Mouse (Mus musculus): ENCODE data around the gene Rapgef5.

The Rapgef5 gene

GRCm38 (mm10) chr12:117725011-117725410, 208.7 kb downstream of the Rapgef5 start:
- no peak for DNase-seq

DNA sequence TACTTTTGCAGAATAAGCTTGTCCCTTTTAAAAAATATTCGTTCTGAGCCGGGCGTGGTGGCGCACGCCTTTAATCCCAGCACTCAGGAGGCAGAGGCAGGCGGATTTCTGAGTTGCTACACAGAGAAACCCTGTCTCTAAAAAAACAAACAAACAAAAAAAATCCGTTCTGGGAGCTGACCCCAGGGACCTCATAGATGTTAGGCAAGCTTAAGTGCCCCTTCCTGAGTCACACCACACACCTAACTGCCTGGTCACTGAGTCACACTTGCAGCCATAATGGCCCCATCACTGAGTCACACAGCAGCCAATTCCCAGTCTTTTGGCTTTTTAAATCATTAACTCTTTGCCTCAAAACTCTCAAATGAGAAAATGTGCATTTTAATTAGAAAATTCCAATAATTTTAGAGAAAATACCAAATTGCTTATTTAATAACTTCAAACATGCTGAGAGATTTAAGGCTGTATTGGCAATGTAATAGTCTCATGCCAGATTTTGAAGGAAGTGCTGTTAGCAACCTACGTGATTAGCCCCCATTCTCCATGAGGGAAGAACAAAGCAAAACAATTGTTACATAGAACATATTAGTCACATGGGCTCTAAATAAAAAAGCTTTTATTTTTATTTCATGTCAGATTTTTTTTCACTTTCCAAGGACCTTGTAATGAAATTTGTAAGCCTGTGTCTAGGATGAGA, 211.3 kb downstream of the Rapgef5 start:
- DNase-seq, result no peak

- DNase-seq, result peak; percentile 38 to 49
Observed at GRCm38 (mm10) chr12:117728178-117728611, 211.9 kb downstream of the Rapgef5 start.

DNA sequence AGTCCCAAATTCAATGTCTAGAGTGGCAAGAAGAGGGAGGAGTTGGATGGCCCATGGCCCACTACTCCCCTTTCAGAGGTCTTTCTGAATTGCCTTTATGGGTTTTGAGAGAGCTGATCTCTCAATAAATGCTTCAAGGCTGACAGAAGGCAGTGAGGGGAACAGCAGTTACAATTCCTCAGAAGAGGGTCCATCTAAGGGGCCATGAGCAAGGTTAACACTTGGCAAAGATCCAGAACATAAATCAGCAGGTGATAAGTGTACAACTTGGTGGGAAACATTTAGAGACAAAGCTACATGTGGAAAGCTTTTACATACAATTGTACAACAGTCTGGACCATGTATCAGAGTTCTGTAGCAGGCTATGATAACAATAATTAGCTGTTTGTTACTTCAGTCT, 217.3 kb downstream of the Rapgef5 start:
- no peak for DNase-seq

DNA sequence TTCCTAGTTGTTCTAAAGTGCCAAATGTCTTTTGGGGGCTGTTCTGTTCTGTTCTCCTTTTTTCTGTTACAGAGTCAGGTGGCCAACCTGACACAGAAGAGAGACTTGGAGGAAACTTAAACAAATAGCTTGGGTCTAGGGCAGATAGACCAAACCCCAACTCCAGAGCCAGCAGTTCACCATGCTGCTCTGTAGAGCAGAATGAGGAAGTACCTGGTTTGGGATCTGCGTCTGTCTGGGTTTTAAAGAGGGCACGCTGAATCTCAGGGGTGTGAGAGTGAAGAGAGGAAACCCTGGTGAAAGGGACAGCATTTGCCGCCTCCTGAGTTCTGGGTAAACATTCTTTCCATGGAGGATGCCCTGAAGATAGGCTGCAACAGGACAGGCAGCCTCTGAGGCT, 219.9 kb downstream of the Rapgef5 start:
- no peak for DNase-seq

DNA sequence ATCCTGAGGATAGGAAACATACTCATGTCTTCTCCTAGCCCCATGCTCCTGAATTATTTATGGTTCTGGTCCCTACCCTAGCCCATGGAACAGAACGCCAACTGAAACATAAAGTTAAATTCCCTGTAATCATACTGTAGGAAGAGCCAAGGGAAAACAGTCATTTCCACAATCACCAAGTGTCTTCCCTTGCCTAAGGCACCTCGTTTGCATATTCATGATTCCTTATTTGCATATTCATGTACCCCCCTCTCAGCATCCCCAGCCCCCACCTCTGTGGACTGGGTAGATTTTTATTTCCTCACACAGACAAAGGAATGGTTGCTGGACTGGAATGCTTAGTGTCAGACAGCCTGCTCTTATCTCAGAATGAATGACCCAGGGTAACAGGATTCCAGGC, 220.6 kb downstream of the Rapgef5 start:
- DNase-seq, result no peak

GRCm38 (mm10) chr12:117737332-117738031, 221.2 kb downstream of the Rapgef5 start:
- no peak for DNase-seq

- no peak for DNase-seq
Observed at GRCm38 (mm10) chr12:117742487-117742886, 226.2 kb downstream of the Rapgef5 start.

- DNase-seq, result no peak
Observed at GRCm38 (mm10) chr12:117744580-117745483, 228.6 kb downstream of the Rapgef5 start.

DNA sequence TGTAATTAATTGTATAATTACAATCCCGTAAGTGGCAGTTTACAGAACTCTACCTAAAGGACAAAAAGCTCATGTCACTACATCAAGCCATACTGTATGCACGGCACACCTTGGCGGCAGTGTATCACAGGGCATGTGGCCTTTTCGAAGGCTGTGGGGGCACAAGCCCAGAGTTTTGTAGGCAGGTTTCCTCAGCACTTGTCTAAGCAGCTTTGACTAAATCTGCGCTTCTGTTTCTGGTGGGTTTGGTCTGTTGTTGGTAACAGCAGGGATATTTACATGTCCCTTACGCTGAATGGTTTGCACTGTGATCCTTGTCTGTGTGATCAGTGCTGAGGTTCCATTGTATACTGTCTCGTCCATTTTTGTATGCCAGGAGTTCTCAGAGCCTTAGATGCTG, 230.3 kb downstream of the Rapgef5 start:
- no peak for DNase-seq

GRCm38 (mm10) chr12:117751045-117751444, 234.8 kb downstream of the Rapgef5 start:
- DNase-seq, result no peak

GRCm38 (mm10) chr12:117751520-117752383, 235.5 kb downstream of the Rapgef5 start:
- DNase-seq, result peak; percentile 27 to 52

GRCm38 (mm10) chr12:117756010-117756409, 239.7 kb downstream of the Rapgef5 start:
- DNase-seq, result peak; percentile 20 to 31

GRCm38 (mm10) chr12:117760373-117760772, 244.1 kb downstream of the Rapgef5 start:
- DNase-seq, result no peak

- no peak for DNase-seq
Observed at GRCm38 (mm10) chr12:117760846-117761245, 244.6 kb downstream of the Rapgef5 start.

- peak; percentile 50 to 64 for DNase-seq
Observed at GRCm38 (mm10) chr12:117761698-117762097, 245.4 kb downstream of the Rapgef5 start.

DNA sequence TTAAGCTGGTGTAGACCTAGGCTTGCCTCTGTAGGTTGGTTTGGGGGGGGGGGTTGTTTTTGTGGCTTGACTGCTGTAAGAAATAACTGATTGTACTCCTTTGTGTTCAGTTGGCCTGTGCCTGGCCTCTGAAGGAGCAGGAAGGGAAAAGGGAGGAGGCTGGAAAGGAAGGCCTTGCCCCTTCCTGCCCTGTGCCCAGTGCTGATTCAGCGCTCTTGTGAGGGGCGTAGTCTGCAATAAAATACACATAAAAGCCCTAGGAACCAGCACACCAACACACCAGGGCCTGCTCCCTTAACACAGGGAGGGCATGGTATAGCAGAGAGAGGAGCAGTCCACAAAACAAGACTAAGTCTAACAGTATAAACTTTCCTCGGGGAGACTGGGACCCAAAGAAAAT, 247.0 kb downstream of the Rapgef5 start:
- peak; percentile 27 to 50 for DNase-seq

GRCm38 (mm10) chr12:117764839-117765238, 248.6 kb downstream of the Rapgef5 start:
- DNase-seq, result peak; percentile 76 to 84

DNA sequence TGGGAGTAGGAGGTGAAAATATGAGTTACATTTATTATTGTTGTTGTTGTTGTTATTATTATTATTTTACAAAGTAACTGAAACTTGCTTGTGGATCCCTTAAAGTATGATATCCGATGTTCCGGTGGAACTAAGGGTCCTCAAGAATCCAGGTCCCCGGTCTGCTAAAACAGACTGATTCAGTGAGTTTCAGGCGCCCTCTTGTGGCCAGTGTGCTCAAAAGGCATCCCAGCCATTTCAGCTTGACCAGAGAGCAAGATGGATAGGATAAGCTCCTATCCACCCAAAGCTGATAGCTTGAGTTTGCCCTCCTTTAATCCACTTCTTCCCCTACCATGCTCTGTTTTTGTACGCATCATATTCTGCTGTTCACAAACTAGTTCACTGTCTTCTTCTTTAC, 252.8 kb downstream of the Rapgef5 start:
- peak; percentile 87 to 88 for DNase-seq

- no peak for DNase-seq
Observed at GRCm38 (mm10) chr12:117770211-117770610, 253.9 kb downstream of the Rapgef5 start.

GRCm38 (mm10) chr12:117771156-117771555, 254.9 kb downstream of the Rapgef5 start:
- DNase-seq, result no peak

DNA sequence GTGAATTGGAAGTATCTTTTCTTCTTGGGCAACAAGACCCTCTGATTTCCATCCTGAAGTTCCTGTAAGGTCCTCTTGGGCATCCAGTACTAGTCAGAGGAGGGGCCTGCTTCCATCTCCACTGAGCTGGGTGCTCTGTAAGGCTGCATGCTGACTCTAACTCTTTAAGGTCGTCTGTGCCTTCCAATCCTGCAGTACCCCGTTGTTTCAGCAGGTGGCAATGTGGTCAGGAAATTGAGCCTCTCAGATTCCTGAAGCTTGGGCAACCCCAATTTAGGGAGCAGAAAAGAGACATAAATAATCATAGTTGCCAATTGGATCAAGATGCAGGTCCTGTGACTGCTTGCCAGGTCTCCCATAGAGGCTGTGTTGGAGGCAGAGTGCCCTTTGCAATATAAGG, 256.4 kb downstream of the Rapgef5 start:
- peak; percentile 85 to 86 for DNase-seq
